Mouse (Mus musculus) olfactory bulb, adult 2 months (tissue): Measurements from ENCODE around the gene Ulk4.

Source experiments
- CTCF ChIP-seq: fragments of 200-500 bp; IDR thresholded peaks from 2 replicates; pipeline ENCODE4 v1.5.1; 2012; ENCODE audit warnings: low read depth, mild to moderate bottlenecking, low read length, moderate library complexity; ENCODE audit not compliant: insufficient read depth
- POLR2A ChIP-seq: fragments of 200-500 bp; IDR thresholded peaks from 2 replicates; pipeline ENCODE4 v1.6.1; 2012; ENCODE audit warnings: mild to moderate bottlenecking, low read depth, low read length, moderate library complexity; ENCODE audit not compliant: insufficient read depth

DNA sequence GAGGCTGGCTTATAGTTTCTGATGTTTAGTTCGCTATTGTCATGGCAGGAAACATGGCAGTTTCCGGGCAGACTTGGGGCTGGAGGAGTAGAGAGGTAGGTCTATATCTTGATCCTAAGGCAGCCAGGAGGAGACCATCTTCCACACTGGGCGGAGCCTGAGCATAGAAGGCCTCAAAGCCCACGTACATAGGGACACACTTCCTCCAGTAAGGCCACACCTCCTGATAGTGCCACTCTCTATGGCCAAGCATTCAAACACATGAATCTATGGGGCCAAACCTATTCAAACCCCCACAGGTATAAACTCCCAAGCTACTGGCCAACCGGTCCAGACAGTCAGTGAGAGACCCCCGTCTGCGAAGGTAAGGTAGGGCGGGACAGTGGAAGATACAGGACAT lies 35.6 kb downstream of the Ulk4 start:
- TF ChIP-seq CTCF (no peak), POLR2A (no peak)
